Mouse (Mus musculus) embryonic fibroblast, embryonic 13.5 days (primary cell): ENCODE measurements at regions not wholly inside any gene's neighbourhood (a gene's known extent, or its start where the extent isn't known, plus 50 kb on each side); places are given as distances from the start of the nearest gene placed in this dataset.

Source experiments
- H3K27ac ChIP-seq: 2 replicates; pipeline ENCODE4 v1.5.1; 2012; ENCODE audit warnings: low read length, control low read depth, inconsistent platforms; ENCODE audit not compliant: insufficient read depth
- H3K4me1 ChIP-seq: 2 replicates; pipeline ENCODE4 v1.6.1; 2011; ENCODE audit warnings: low read length; ENCODE audit not compliant: control insufficient read depth, insufficient read depth
- H3K4me3 ChIP-seq: 2 replicates; pipeline ENCODE4 v1.5.1; 2011; ENCODE audit warnings: mild to moderate bottlenecking, control low read depth, low read length; ENCODE audit not compliant: insufficient read depth
- CTCF ChIP-seq: IDR thresholded peaks from 2 replicates; pipeline ENCODE4 v1.5.1; 2011; ENCODE audit warnings: mild to moderate bottlenecking, control low read depth, low read length, moderate library complexity, borderline replicate concordance; ENCODE audit not compliant: insufficient read depth
- POLR2A ChIP-seq: IDR thresholded peaks from 2 replicates; pipeline ENCODE4 v1.6.1; 2011; ENCODE audit warnings: low read depth, mild to moderate bottlenecking, control low read depth, low read length, moderate library complexity

GRCm38 (mm10) chr7:111373380-111374173 is 290.7 kb upstream of the Eif4g2 start:
- peaks cover 7% of the 10 kb centered on the region for H3K4me1 ChIP-seq
- TF ChIP-seq CTCF: no peak
- TF ChIP-seq POLR2A: no peak
- no peak overlapping the region for H3K4me3 ChIP-seq
- H3K27ac ChIP-seq: no peak overlapping the region

DNA sequence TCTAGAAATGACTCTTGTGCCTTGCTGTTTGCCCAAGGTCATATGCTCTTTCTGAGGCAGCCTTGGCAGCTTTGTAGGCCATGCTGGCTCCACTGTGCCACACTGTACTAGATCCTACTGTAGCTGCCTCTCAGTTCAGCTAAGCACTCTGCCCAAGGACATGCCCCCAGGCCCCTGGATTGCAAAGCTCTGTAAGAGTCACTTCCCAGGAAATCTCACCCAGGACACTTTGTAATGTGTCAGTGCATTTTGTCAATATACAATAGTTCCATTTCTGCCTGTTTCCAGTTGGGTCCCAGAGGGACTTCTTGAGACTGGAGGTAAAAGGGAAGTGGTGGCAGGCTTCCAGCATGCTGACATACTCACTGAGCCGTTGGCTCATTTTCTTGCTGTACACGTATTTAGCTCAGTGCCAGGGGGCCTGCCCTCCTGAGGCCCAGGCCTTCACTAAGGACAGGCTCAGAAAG is 287.6 kb upstream of the Eif4g2 start:
- Histone ChIP-seq H3K27ac (no peak overlapping the region), H3K4me1 (peaks cover 26% of the 10 kb centered on the region), H3K4me3 (no peak overlapping the region)
- TF ChIP-seq CTCF (no peak), POLR2A (no peak)

DNA sequence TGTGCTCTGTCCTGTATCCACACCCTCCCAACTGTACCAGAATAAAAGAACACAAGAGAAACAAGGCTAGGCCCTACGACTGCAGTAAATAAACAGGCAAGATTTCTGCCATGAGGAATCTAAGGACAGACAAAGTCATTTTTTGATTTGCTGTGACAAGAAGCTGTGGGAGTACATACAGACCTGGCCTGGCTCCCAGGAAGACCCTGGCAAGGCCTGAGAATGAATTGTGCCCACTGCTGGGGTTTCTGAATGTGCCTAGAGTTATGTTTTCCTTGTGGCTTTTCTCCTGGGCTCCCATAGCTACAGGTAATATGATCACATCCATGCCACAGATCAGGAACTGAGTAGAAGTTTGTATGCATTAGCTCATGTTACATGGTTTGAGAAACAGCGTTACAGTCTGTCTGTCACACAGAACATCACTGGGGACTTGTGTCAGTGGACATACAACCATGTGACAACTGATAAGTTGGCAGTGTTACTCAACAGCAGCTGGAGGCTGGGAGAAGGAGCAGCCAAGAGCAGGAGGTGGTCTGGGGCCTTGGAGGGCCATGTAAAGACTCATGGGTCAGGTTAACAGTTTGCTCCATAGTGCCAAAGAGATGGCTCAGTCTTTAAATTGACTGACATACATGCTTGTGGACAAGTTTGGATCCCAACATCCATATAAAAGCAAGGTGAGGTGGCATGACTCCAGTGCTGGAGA is 285.6 kb upstream of the Eif4g2 start:
- Histone ChIP-seq H3K4me1 (peaks cover 26% of the 10 kb centered on the region), H3K27ac (peak overlapping the region; percentile 38; the same call in 1 of the 2 replicates), H3K4me3 (no peak overlapping the region)
- TF ChIP-seq POLR2A: no peak
- no peak for TF ChIP-seq CTCF

DNA sequence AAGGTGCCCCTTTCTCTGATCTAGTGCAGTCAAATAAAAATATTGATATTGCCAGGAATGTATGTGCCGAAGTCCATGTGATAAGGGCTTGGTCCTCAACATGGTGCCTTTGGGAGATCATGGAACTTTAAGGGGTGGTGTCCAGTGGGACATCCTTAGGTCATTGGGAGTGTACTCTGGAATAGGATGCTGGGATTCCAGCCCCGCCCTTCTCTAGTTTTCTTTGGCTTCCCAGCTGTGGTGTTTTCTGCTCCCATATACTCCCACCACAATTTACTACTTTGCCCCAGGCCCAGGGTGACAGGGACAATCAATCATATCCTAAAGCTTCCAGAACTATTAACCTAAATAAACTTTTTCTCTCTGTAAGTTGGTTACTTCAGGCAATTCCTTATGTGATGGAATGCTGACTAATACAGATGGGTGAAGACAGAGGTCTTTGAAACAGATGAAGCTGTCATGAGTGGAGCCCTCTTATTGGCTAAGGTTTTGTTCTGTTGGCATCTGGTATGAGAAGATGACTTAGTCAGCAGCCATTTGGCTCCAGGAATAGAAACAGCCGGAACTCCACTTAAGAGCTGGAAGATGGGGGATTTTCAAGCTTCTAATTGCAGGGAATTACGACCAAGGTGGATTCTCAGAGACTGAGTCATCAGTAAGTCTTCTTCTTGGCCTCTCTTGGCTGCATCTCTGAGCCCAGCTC is 284.3 kb upstream of the Eif4g2 start:
- H3K4me1 ChIP-seq: peaks cover 26% of the 10 kb centered on the region
- no peak for TF ChIP-seq POLR2A
- H3K4me3 ChIP-seq: no peak overlapping the region
- H3K27ac ChIP-seq: peak overlapping the region; percentile 80

- peaks cover 24% of the 10 kb centered on the region for H3K4me1 ChIP-seq
- no peak overlapping the region for H3K4me3 ChIP-seq
- no peak for TF ChIP-seq CTCF
- TF ChIP-seq POLR2A: no peak
- H3K27ac ChIP-seq: no peak overlapping the region
Observed at GRCm38 (mm10) chr7:111365384-111365783, 282.6 kb upstream of the Eif4g2 start.

DNA sequence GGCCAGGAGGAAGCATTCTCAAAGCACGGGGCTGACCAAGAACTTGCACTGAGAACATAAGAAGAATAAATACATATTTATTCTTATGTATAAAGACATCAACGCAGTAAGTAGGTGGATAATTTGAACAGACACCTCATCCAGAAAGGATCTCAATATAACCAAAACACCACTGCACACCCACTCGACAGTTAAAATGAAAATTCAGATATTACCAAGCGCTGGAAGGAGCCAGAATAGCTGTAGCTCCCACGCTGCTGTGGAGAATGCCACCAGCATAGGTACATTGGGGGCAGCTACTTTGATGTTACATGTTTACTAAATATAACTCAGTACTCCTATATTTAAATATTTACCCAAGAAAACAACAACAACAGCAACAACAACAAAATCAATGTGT is 280.4 kb upstream of the Eif4g2 start:
- Histone ChIP-seq H3K4me3 (no peak overlapping the region), H3K4me1 (peaks cover 16% of the 10 kb centered on the region), H3K27ac (no peak overlapping the region)
- TF ChIP-seq POLR2A (no peak), CTCF (no peak)

GRCm38 (mm10) chr7:111362646-111363045 is 279.8 kb upstream of the Eif4g2 start:
- Histone ChIP-seq H3K27ac (no peak overlapping the region), H3K4me3 (no peak overlapping the region), H3K4me1 (peaks cover 10% of the 10 kb centered on the region)
- TF ChIP-seq CTCF (no peak), POLR2A (no peak)

DNA sequence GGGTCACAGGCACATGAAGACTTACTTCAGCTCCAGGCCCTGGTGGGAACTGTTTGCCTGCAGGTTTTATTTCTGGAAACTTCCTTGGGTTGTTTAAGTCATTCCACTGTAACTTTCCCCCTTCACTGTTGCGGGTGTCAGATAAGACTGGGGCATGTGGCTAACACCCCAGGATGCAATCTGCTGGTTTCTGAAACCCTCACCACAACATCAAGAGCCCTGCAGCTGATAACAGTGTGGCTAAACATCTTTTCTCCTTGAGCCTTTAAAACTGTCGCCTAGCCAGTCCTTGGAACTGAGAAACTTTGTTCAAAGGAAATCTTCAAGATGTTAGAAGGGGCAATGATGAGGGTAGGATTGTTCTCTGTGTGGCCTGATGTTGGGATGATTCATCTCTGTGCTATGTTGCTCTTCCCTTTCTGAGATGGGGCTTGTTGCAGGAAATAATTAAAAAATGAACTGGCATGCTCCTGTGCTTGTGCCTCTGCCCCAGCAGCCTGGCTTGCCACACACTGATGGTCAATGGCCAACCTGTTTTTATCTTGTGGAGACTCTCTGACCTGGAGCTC is 272.3 kb upstream of the Eif4g2 start:
- H3K4me1 ChIP-seq: peaks cover 8% of the 10 kb centered on the region
- TF ChIP-seq CTCF (no peak), POLR2A (no peak)
- H3K27ac ChIP-seq: no peak overlapping the region
- no peak overlapping the region for H3K4me3 ChIP-seq

- no peak for TF ChIP-seq CTCF
- TF ChIP-seq POLR2A: no peak
- Histone ChIP-seq H3K27ac (no peak overlapping the region), H3K4me1 (peaks cover 8% of the 10 kb centered on the region), H3K4me3 (no peak overlapping the region)
Observed at GRCm38 (mm10) chr7:111354066-111354465, 271.2 kb upstream of the Eif4g2 start.

- H3K4me1 ChIP-seq: peaks cover 8% of the 10 kb centered on the region
- H3K27ac ChIP-seq: no peak overlapping the region
- TF ChIP-seq POLR2A: no peak
- no peak for TF ChIP-seq CTCF
- H3K4me3 ChIP-seq: no peak overlapping the region
Observed at GRCm38 (mm10) chr7:111352176-111352575, 269.3 kb upstream of the Eif4g2 start.
